Mouse (Mus musculus): ENCODE data around the gene Ptpn6. TPM values are rescaled to one million over a fixed set of nuclear protein-coding genes. Genes with fewer than 3 reads are reported as not detected.
A peak's percentile ranks its signal among the peaks of the same experiment; 100 is the strongest.

Ptpn6 gene
- total RNA-seq, 2 experiments from 2014 or later, result 4.6 to 6.4 TPM

DNA sequence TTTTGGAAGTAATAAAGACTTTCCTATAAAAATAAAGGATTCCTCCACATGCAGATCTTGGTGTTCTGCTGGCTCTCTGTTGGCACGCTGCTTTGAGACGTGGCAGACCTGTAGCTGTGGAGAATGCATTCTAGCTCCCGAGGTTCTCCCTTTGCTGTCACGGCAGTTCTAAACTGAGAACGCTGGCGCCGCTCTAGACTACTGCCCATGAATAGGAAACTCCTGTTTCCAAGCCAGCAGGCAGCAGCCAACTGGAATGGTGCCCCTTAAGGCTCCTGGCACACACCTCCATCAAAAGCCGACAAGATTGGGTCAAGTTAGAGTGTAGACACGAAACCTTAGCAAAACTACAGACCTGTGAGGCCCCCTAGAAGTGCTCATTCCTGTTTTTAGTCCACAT is 64.9 kb downstream of the Ptpn6 start:
- no peak for DNase-seq (ENCODE audit: low spot score in 2 of 2)

DNA sequence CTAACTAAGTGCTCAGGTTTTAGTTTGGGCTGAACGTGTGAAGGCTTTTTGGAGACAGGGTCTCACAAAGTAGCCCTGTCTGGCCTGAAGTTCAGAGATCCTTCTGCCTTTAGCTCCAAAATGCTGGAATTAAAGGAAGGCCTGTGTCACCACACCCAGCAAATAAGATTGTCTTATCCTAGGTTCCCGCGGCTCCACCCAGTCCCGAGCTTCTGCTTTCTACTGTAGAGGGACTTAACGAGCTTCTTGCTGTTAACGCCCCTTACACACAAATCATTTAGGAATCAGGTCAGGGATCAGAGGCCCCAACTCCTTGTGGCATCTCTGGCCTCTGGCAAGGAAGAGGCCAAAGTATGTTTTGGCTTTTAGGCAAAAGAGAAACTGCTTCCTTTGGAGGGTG is 66.4 kb downstream of the Ptpn6 start:
- DNase-seq (ENCODE audit: low spot score in 2 of 2), result no peak

Small RNA genes lying within 50 kb of the gene (microRNA-seq; reads per million reads assigned to microRNA genes)
- gene Mir141 (1.5 reads per million), gene Mir200c (23.1 reads per million, percentile 35 among the genes with 10 or more reads in this experiment)

Other genes with a start within 250 kb of the Ptpn6 start
- 1 to 10 TPM; 1.3 to 1.6 TPM for gene C1rl, start 245.6 kb downstream of the Ptpn6 start, total RNA-seq (2021)
- gene C1ra, start 226.3 kb downstream of the Ptpn6 start, total RNA-seq (2021), result 10 to 100 TPM; 11.8 to 14.8 TPM
- gene C1s1, start 196.4 kb downstream of the Ptpn6 start, total RNA-seq (2021), result 10 to 100 TPM; 41.1 to 44.1 TPM
- gene C1rb, start 168.4 kb downstream of the Ptpn6 start, total RNA-seq (2021), result 1 to 10 TPM; 1.3 to 1.7 TPM
- under 1 TPM; 0.86 to 0.98 TPM for gene C1s2, start 102.6 kb downstream of the Ptpn6 start, total RNA-seq (2021)
- gene Lpcat3, start 75.7 kb downstream of the Ptpn6 start, total RNA-seq (2021), result 10 to 100 TPM; 37.9 to 43.1 TPM
- gene Emg1, start 26.5 kb downstream of the Ptpn6 start, total RNA-seq (2021), result 10 to 100 TPM; 71.0 to 82.6 TPM
- gene Phb2, start 26.4 kb downstream of the Ptpn6 start, total RNA-seq (2021), result 100 to 1,000 TPM; 234 to 238 TPM
- 100 to 1,000 TPM; 177 to 209 TPM for gene Grcc10, start 2.7 kb upstream of the Ptpn6 start, total RNA-seq (2021)
- gene Gm45234, start 17.3 kb upstream of the Ptpn6 start, total RNA-seq (2021), result under 1 TPM in 1 of 2 experiments, not detected in 1; 0.83 TPM
- gene Atn1, start 17.8 kb upstream of the Ptpn6 start, total RNA-seq (2021), result 10 to 100 TPM; 52.9 to 66.5 TPM
- gene Eno2, start 31.0 kb upstream of the Ptpn6 start, total RNA-seq (2021), result 1 to 10 TPM; 6.0 to 6.5 TPM
- not detected for gene Lrrc23, start 41.0 kb upstream of the Ptpn6 start, total RNA-seq (2021)
- gene Spsb2, start 69.9 kb upstream of the Ptpn6 start, total RNA-seq (2021), result 10 to 100 TPM; 10.5 to 11.7 TPM
- 1,000 to 10,000 TPM; 2,059 to 2,144 TPM for gene Tpi1, start 75.6 kb upstream of the Ptpn6 start, total RNA-seq (2021)
- gene Usp5, start 90.8 kb upstream of the Ptpn6 start, total RNA-seq (2021), result 10 to 100 TPM; 81.7 to 85.9 TPM
- gene Cdca3, start 90.8 kb upstream of the Ptpn6 start, total RNA-seq (2021), result 10 to 100 TPM; 27.9 to 28.2 TPM
- 10 to 100 TPM; 13.6 to 14.3 TPM for gene Gnb3, start 101.6 kb upstream of the Ptpn6 start, total RNA-seq (2021)
- gene P3h3, start 119.0 kb upstream of the Ptpn6 start, total RNA-seq (2021), result 10 to 100 TPM; 57.3 to 62.8 TPM
- 1 to 10 TPM; 1.2 to 1.3 TPM for gene Gpr162, start 125.3 kb upstream of the Ptpn6 start, total RNA-seq (2021)
- 1 to 10 TPM; 1.4 to 1.7 TPM for gene Cd4, start 149.5 kb upstream of the Ptpn6 start, total RNA-seq (2021)
- 1 to 10 TPM; 1.1 to 1.2 TPM for gene Lag3, start 173.0 kb upstream of the Ptpn6 start, total RNA-seq (2021)
- 100 to 1,000 TPM; 395 to 409 TPM for gene Ptms, start 181.4 kb upstream of the Ptpn6 start, total RNA-seq (2021)
- gene Mlf2, start 192.7 kb upstream of the Ptpn6 start, total RNA-seq (2021), result 100 to 1,000 TPM; 236 to 238 TPM
- gene Cops7a, start 226.8 kb upstream of the Ptpn6 start, total RNA-seq (2021), result 10 to 100 TPM; 86.3 to 86.8 TPM

Measured in gastrocnemius, postnatal 4 days (tissue).